Mouse (Mus musculus) hindlimb bud, embryonic 11.5 days (tissue): ENCODE data around the gene Adamtsl5.
A peak's percentile ranks its signal among the peaks of the same experiment; 100 is the strongest.

Experiments
- DNase-seq: peaks from one replicate; pipeline ENCODE4 v3.0.0-alpha.2; 2012; ENCODE audit warnings: low read depth, low spot score; ENCODE audit errors: extremely low spot score

The Adamtsl5 gene

GRCm38 (mm10) chr10:80343425-80343895 lies 4.8 kb downstream of the Adamtsl5 start:
- no peak for DNase-seq

- DNase-seq = no peak
These were observed 5.3 kb downstream of the Adamtsl5 start for GRCm38 (mm10) chr10:80342749-80343424.

DNA sequence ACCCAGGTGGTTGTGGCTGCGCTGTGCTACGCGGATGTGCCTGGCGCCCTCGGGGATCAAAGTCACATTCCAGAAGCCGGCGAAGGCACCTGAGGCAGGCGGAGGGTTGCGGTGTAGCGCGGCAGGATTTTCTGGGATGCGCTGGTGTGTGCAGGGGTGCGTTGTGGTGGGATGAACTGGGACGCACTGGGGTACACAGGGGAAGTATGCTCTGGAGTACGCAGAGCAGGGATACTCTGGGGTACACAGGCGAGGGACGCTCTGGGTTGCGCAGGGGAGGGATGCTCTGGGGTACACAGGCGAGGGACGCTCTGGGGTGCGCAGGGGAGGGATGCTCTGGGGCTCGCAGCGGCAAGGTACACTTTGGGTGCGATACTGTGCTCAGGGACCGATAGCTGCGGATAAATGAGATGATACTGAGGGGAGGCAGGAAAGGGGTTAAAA lies 5.9 kb downstream of the Adamtsl5 start:
- DNase-seq = no peak

GRCm38 (mm10) chr10:80341491-80342304 lies 6.5 kb downstream of the Adamtsl5 start:
- DNase-seq = no peak

DNA sequence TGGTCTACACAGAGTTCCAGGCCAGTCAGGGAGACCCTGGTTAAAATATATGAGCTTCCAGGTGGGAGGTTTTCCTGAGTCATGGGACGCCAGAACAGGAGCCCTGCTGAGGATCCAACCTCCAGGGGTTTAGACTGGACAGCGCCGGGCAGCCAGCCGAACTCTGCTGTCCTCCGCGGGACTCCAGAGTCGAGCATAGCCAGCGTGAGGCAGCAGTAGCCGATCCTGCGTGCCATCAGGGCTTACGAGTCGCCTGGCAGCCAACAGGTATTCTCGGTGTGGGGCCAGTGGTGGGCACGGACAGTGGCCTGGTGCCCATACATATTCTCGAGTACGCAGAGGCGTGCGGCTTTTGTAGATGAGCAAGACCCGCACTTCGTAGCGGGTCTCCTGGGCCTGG lies 7.2 kb downstream of the Adamtsl5 start:
- no peak for DNase-seq

GRCm38 (mm10) chr10:80339941-80340750 lies 8.1 kb downstream of the Adamtsl5 start:
- DNase-seq = no peak

GRCm38 (mm10) chr10:80336263-80336662 lies 11.9 kb downstream of the Adamtsl5 start:
- no peak for DNase-seq

GRCm38 (mm10) chr10:80332525-80332989 lies 15.7 kb downstream of the Adamtsl5 start:
- no peak for DNase-seq

- DNase-seq = no peak
These were observed 16.3 kb downstream of the Adamtsl5 start for GRCm38 (mm10) chr10:80331636-80332524.

GRCm38 (mm10) chr10:80330888-80331287 lies 17.3 kb downstream of the Adamtsl5 start:
- DNase-seq = no peak

GRCm38 (mm10) chr10:80330084-80330483 lies 18.1 kb downstream of the Adamtsl5 start:
- no peak for DNase-seq

DNA sequence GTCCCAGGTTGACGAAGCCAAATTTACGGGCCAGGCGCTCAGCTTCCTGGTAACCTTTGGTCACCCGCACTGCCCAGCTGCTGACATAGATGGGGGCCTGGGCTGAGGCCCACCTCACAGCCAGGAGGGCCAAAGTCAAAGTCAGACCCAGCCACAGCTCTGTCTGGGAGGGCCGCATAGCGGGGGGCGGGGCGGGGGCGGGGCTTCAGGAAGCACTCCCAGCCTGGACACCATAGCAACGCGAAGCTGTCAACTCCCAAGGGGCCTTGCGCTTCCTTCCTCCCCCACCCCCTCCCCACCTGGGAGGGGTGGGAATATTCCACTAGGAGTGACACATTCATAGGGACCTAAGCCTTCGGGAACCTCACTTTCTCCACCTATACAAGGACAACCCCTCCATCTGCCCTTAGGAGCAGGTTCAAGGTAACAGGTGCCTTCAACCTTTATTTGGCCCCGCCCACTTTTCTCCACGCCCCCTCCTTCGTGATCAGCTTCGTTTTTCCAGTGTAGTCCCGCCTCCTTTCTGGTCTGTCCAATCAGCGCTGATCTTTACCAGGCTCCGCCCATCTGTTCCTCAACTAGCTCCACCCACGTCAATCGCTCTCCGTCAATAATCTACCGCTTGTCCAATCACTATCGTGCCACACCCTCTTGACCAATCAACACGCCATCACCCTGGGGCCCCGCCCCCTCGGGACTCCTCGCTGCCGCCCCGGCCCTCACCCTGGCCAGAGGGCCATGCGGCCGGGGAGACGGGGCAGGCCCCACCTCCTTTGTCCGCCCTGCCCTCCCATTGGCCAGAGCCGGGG lies 18.7 kb downstream of the Adamtsl5 start, which contains the start of the genes Pcsk4 and Reep6:
TSS of gene Pcsk4 (minus strand) at position 226 of the 809 bp plus-strand sequence.
TSS of gene Reep6 (plus strand) at position 681 of the 809 bp plus-strand sequence.
- peak; percentile 97 for DNase-seq

- no peak for DNase-seq
These were observed 23.2 kb downstream of the Adamtsl5 start for GRCm38 (mm10) chr10:80325045-80325444.

DNA sequence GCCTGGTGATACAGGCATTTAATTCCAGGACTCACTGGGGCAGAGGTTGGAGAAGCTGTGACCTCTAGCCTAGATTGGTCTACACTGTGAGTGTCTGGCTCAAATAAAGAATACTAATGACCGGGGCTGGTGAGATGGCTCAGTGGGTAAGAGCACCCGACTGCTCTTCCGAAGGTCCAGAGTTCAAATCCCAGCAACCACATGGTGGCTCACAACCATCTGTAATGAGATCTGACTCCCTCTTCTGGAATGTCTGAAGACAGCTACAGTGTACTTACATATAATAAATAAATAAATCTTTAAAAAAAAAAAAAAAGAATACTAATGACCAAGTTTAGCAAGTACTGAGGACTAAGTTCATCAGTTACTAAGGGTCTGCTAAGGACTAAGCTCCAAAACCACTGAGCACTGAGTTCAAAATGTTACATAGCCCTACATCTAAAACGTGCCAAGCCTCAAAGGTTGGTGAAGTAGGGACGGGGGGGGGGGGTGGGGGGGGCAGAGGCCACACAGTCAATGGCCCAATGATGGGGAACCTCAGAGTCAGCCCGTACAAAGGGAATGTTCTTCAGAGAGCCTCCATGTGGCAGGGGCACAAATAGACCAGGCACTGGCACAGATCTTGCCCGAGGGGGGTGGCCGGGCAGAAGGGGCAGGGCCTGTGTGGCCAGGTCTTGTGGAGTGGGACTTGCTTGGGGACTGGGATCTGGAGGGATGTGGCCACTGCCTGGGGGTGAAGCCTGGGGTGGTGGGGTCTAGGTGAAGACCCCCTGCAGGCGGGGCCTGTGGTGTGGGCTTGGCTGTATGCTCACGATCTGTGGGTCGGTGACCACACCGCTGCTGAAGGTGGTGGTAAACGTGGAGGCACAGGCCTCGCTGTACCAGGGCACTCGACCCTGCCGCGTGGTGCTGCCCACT lies 23.8 kb downstream of the Adamtsl5 start:
- DNase-seq = no peak

DNA sequence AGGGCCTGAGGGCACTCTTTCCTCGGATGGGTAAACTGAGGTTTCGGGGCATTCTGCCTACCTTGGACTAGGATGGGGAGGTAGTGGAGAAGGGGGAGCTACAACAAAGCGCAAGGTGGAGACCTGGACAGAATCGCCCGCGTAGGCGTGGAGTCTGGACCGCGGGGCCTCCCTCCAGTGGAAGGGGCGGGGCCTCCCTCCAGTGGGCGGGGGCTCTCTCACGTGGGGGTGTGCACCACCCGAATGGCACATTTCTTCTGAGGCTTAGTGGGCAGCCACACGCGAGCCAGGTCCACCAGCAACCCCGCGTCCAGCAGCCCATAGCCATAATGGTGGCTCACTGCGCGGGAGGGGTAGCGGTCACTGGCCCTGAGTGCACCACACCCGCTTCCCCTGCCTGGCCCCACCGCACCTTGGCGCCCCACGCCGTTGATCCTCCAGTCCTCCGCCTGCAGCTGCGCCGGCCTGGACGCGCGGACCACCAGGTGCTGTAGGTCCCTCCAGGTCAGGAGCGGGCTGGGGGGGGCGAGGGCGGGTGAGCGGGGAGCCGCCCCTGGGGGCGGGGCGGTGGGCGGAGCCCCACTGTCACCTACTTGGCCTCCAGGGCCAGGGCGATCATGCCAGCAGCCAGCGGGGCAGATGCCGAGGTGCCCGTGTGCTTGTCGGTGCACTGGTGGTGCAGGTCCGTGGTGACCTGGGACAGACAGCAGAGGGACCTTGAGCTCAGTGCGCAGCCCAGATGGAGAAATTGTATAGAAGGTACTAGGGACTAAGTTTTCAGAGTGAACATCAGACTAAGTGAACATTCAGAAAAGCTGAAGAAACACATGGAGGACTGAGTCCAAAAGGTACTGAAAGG lies 24.7 kb downstream of the Adamtsl5 start:
- DNase-seq = no peak

- DNase-seq = no peak
These were observed 25.4 kb downstream of the Adamtsl5 start for GRCm38 (mm10) chr10:80322811-80323211.
